Mouse (Mus musculus) mesoderm, embryonic 11.5 days (tissue): ENCODE data around the gene Ldhb.
A peak's percentile ranks its signal among the peaks of the same experiment; 100 is the strongest.
"Not testable (repeated sequence)": the region's sequence is repeated elsewhere in the genome, so short reads cannot be mapped to it uniquely, and the experiment has no call there.

Source experiments
- DNase-seq: peaks from one replicate; pipeline ENCODE4 v3.0.0-alpha.2; 2012; ENCODE audit warnings: low read depth, low spot score

Gene Ldhb

GRCm38 (mm10) chr6:142514912-142515311, 7.2 kb upstream of the Ldhb start:
- DNase-seq = no peak

GRCm38 (mm10) chr6:142512902-142513301, 5.1 kb upstream of the Ldhb start:
- DNase-seq = no peak

DNA sequence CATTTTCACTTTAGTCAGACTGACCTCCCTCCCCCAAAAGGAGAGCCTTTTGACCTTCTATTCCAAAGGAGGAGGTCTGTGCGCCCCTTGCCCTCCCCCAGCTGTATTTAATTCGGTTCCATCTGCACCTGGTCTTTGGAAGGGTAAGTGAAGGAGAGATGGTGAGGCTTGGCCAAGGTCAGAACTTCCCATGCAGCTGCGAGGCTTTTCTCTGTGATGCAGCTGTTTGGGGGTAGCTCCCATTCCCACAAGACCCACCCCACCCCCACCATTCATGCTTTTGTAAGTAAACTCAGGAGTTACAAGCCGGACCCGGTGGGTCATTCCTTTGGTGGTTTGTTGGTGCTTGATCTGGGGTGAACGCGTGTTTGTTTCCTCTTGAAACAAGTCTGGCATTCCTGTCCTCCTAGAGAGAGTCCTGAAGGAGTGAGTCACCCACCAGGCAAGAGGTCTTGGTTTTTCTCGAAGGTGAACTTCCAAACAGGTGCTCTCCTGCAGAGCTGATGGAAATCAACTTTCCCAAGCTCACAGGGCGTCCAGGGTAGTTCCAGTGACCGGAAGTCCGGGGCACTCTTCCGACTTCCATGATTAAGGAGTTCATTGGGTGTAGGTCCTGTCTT, 3.9 kb upstream of the Ldhb start:
- DNase-seq = no peak

GRCm38 (mm10) chr6:142508663-142509062, 906 bp upstream of the Ldhb start:
- DNase-seq = no peak

- peak; percentile 30 for DNase-seq
Measured at GRCm38 (mm10) chr6:142507033-142507784, 548 bp downstream of the Ldhb start.

- no peak for DNase-seq
Measured at GRCm38 (mm10) chr6:142506338-142507032, 1.3 kb downstream of the Ldhb start.

DNA sequence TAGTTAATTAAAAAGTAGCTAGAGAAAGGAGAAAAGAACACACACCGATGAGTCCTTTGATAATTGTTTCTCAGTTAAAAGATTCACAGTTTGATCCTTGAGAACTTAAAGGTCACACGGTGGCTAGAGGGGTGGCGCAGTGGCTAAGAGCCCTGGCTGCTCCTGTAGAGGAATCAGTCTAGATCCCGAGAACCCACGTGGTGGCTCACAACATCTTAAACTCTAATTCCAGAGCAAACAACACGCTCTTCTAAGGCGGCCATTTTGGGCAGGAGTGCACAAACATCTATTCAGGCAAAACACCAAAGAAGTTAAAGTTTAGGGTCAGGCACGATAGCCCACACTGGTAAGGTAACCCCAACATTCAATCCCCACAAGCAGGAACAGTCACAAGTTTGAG, 4.2 kb downstream of the Ldhb start:
- no peak for DNase-seq

DNA sequence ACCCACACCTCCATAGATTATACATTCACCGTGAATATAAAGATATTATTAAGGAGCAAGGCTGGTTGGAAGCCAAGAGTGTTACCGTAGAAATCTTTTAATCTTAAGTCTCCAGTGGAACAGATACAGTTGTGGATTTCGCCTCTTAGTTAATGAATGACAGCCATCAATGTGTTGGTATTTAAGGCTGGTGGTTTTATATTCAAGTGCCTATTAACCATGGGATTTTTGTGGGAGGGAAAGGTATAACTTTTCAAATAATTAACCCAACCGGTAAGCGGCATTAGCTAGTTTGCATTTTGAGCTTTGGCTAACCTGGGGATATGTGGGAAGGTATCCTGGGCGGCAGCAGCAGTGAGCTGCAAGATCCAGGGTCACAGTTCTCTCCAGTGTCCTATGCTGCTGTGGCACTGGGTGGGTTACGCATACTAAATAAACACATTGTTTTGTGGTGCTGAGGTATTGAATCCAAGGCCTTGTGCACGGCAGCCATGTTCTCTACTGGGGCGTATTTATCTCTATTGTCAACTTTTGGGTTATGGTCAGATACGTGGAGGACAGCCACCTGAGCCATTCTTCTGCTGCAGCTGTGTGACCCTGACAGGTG, 5.1 kb downstream of the Ldhb start:
- DNase-seq = no peak

DNA sequence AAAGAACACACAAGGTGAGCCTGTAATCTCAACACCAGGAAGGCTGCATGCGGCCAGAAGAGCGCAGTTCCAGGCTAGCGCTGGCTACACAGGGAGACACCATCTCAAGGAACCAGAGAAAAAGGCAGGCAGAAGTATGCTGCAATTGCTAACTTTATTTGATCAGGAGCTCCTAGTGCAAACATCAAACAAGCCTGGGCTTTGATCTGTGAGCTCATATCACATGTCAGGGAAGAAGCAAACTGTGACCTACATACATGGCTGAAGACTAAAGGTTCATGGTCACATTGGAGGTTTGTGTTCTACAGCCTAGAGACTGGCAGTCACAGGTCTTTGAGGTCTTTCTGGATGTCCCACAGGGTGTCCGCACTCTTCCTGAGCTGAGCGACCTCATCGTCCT, 17.6 kb downstream of the Ldhb start:
- not testable (repeated sequence) for DNase-seq

DNA sequence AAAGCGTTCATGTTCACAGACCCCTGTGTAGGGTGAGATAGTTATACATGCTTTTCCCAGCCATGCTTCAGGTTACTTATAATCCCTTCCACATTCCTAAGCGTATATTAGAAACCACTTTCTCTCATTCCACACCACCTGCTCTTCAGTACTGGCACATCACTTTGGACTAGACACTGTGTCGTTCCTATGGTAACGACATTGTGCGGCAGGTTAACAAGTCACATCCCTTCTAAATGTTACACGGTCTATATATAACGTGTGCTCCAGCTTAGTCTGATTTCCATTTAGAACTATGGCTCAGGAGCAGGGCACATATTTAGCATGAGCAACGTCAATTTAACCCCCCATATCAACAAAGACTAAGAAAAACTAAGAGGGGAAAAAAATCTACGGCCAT, 20.1 kb downstream of the Ldhb start:
- no peak for DNase-seq

- no peak for DNase-seq
Measured at GRCm38 (mm10) chr6:142485478-142486123, 22.2 kb downstream of the Ldhb start.

GRCm38 (mm10) chr6:142477239-142477638, 30.5 kb downstream of the Ldhb start:
- DNase-seq = no peak

DNA sequence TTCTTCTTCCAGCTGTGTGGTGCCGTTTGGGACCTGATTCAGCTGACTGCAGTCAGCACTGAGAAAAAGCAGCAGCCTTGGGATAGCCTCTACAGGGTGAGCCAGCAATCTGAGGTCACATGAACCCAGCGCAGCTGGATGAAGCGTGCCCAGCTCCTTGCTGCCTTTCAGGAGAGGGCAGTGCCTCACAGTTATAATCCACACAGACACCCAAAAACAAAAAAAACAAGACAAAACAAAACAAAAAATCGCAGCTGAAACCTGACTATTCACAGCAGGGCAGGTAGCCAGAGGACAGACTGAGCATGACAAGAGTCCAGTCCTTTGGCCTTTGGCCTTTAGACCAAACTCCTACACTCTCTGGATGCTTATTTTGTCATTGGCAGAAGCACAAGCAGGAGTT, 35.0 kb downstream of the Ldhb start, which contains the start of gene Gys2:
Gene Gys2, minus strand, starts transcription at position 309 of the 403 bp plus-strand sequence.
- no peak for DNase-seq

DNA sequence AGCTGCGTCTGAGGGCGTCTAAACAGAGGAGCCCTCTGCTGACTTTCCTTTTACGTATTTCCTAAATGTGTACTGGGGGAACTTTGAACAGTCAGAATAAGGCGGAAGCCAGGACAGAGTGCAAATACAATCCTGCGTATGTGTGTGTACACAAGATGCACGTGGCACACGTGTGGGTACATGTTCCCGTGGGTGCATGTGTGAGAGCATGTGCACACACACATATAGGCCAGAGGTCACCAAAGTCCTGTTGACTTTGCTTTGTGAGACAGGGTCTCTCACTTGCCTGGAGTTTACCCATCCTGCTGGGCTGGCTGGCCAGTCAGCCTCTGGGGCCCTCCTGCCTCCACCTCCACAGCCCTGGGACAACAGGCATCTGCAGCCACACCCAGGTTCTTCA, 36.6 kb downstream of the Ldhb start:
- no peak for DNase-seq

GRCm38 (mm10) chr6:142469602-142470001, 38.2 kb downstream of the Ldhb start:
- peak; percentile 41 for DNase-seq

GRCm38 (mm10) chr6:142462194-142462593, 45.6 kb downstream of the Ldhb start:
- no peak for DNase-seq

DNA sequence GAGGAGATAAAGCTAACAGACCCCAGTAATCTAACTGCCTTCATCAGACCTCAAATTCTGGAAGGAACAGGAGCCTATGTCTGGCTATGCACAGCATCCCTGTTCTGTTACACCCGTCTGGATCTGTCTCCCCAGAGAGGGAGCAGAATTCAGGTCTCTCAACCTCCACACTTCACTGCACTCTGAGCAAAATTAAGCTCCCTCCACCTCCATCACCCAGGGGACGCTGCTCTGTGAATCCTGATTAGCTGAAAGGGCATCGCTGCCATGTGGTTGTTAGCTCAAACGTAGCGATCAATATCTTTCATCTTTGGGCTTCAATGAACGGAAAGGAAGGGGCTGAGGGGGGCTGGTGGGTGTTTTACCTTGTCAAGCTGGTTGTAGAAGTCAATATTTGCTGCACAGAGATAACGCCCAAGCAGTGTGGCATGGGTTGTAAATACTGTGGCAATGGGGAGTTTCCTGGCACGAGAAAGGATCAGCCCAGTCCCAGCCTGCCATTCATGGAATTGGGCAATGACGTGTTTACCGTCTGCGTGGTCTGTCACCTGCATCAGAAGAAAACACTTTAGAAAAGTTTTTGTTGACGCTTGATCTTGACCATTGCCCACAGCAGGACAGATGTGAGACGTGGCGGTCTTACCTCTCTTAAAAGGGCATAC, 48.6 kb downstream of the Ldhb start:
- no peak for DNase-seq

DNA sequence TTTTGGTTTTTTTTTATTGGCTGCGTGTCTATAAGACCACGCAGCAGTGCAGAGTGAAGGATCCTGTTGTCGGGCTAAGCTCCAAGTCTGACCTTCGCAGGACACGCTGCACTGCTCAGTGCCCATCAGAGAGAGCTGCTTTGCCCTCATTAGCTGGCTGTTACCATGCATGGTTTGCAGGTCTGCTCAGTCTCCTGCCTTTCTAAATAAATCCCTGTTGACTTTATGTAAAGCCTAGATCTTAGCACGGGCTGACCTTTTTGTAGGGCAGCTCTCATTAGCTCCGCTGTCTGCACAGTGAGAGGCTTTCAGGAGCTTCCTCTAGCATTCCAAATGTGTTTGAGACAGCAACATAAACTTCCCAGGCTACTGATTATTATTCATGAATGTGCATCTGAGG, 49.7 kb downstream of the Ldhb start:
- DNase-seq = peak; percentile 21

DNA sequence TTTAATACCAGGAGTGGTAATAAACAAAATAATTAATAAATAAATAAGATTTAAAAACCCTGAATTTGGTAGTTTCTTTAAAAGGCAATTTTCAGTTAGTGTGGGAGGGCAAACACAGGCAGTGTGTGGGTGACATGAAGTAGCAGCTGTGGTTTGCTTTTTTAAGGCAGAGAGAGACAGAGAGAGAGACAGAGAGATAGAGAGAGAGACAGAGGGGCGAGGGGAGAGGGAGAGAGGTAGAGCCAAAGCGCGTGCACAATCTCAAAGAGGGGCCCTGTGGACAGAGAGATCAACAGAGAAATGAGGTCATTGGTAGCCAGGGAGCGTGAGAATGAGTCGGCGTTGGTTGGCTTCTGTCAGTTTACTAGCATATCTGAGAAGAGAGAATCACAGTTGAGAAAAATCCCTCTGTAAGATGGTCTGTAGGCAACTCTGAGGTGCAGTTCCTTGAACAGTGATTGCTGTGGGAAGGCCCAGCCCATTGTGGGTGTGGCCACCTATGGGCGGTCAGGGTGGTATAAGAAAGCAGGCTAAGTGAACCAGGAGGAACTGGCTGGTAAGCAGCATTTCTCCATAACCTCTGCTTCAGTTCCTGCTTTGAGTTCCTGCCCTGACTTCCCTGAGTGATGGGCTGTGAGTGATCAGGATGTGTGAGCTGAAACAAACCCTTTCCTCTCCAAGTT, 52.3 kb downstream of the Ldhb start:
- DNase-seq = no peak

DNA sequence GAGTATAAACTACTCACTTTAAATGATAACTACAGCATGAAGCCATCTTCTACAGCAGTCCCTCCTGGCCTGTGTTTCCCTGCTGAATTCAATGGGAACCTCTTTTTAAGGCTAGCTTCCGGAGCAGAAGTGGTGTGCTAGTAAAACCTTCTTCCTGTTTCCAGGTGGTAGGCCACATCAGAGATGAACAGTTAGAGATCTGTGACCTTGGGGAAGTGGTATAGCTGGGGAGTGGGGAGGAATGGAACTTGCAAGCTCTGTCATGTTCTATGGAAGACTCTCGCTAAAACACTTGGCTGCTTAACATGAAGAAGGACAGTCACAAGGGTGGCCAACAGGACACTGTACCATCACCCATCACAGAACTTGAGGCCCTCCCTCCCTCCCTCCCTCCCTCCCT, 54.4 kb downstream of the Ldhb start:
- no peak for DNase-seq

- no peak for DNase-seq
Measured at GRCm38 (mm10) chr6:142451381-142451780, 56.4 kb downstream of the Ldhb start.
